Mouse (Mus musculus): ENCODE results near the gene Rbms3. TPM values are rescaled to one million over a fixed set of nuclear protein-coding genes. Genes with fewer than 3 reads are reported as not detected.

Rbms3 gene
- polyA plus RNA-seq, 1 experiment from 2014 or later: 12.2 TPM

DNA sequence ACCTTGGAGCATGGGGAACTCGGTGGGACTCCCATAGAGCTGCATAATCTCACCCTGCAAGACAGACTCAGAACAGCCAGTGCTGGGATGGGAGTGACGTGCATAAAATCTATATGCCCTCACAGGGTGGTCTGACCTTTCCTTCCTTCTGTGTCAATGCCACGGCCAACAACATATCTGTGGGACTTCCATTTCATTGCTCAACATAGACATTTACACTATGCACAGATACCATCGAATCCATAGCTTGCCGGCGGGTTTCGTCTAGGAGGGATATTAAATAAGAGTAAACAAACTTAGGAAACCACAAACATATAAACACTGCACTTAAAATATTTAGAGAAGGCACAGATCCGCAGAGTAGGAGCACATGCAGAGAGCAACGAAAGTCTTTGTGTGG lies 684.0 kb downstream of the Rbms3 start:
- H3K4me3 ChIP-seq (ENCODE audit: low read depth, low read length): no peak overlapping the region
- no peak overlapping the region for H3K4me2 ChIP-seq (ENCODE audit: low read depth, low read length, severe bottlenecking)
- 89% methylated on average over 9 of the region's 9 CpGs for WGBS
- no peaks in the 10 kb centered on the region for H3K27me3 ChIP-seq (ENCODE audit: control insufficient read depth, insufficient read depth, low read length)
- DNase-seq (ENCODE audit: low spot score) (no peak), ATAC-seq (replicated peaks; ENCODE audit: low FRiP score) (no peak)
- no peak overlapping the region for H3K9ac ChIP-seq (ENCODE audit: low read length)
- no peaks in the 10 kb centered on the region for H3K4me1 ChIP-seq (replicated peaks; ENCODE audit: control insufficient read depth, insufficient read depth, low read length)
- H3K27ac ChIP-seq (ENCODE audit: low read depth, low read length): no peak overlapping the region
- no peaks in the 10 kb centered on the region for H3K36me3 ChIP-seq (ENCODE audit: control insufficient read depth, insufficient read depth, low read length)
- no peaks in the 10 kb centered on the region for H3K9me3 ChIP-seq (ENCODE audit: control insufficient read depth, low read length)

DNA sequence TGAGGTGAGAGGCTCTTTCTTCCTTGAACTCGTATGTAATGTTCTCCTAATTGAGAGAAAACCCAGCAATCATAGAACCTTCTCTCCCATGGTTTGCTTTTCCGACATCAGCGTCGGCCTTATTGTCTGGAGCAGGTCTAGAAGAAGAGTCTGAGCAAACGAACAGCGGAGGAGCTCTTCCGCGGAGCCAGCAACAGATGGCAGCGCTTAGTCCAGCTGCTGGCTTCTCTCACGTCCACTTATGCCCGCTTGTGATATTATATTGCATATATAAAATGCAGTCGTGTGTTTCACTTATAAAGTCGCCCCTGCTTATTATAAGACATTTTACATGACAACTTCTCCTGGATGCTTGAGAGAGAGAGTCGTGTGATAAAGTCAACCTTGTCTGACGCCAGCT lies 685.8 kb downstream of the Rbms3 start:
- ATAC-seq (replicated peaks; ENCODE audit: low FRiP score) (no peak), DNase-seq (ENCODE audit: low spot score) (no peak)
- Histone ChIP-seq H3K4me2 (ENCODE audit: low read depth, low read length, severe bottlenecking) (no peak overlapping the region), H3K4me1 (replicated peaks; ENCODE audit: control insufficient read depth, insufficient read depth, low read length) (no peaks in the 10 kb centered on the region), H3K27me3 (ENCODE audit: control insufficient read depth, insufficient read depth, low read length) (no peaks in the 10 kb centered on the region), H3K27ac (ENCODE audit: low read depth, low read length) (no peak overlapping the region), H3K9me3 (ENCODE audit: control insufficient read depth, low read length) (no peaks in the 10 kb centered on the region), H3K9ac (ENCODE audit: low read length) (no peak overlapping the region), H3K36me3 (ENCODE audit: control insufficient read depth, insufficient read depth, low read length) (no peaks in the 10 kb centered on the region), H3K4me3 (ENCODE audit: low read depth, low read length) (no peak overlapping the region)
- 90% methylated on average over 15 of the region's 15 CpGs for WGBS

GRCm38 (mm10) chr9:116941116-116941515 lies 688.6 kb downstream of the Rbms3 start:
- H3K27me3 ChIP-seq (ENCODE audit: control insufficient read depth, insufficient read depth, low read length): no peaks in the 10 kb centered on the region
- H3K4me3 ChIP-seq (ENCODE audit: low read depth, low read length): no peak overlapping the region
- no peak for ATAC-seq (replicated peaks; ENCODE audit: low FRiP score)
- 88% methylated on average over 4 of the region's 4 CpGs for WGBS
- no peak overlapping the region for H3K27ac ChIP-seq (ENCODE audit: low read depth, low read length)
- H3K4me2 ChIP-seq (ENCODE audit: low read depth, low read length, severe bottlenecking): no peak overlapping the region
- H3K36me3 ChIP-seq (ENCODE audit: control insufficient read depth, insufficient read depth, low read length): no peaks in the 10 kb centered on the region
- no peaks in the 10 kb centered on the region; the same call in 1 of the 2 replicates for H3K9me3 ChIP-seq (ENCODE audit: control insufficient read depth, low read length)
- no peak for DNase-seq (ENCODE audit: low spot score)
- H3K9ac ChIP-seq (ENCODE audit: low read length): no peak overlapping the region
- H3K4me1 ChIP-seq (replicated peaks; ENCODE audit: control insufficient read depth, insufficient read depth, low read length): no peaks in the 10 kb centered on the region

DNA sequence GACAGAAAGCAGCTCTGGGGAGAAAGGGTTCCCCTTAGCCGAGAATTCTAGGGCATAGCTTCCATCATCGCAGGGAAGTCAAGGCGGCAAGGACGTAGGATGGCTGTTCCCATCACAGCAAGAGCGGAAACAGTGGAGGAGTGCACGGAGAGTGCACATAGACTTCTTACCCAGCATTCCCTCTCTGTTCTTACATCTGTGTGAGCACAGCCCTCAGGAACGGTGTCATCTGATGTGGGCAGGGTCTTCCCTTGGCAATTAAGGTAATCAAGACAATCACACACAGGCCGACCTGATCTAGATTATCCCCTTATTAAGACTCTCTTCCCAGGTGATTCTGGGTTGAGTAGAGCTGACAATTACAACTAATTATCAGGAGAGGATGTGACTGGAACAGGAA lies 689.0 kb downstream of the Rbms3 start:
- H3K4me3 ChIP-seq (ENCODE audit: low read depth, low read length): no peak overlapping the region
- no peaks in the 10 kb centered on the region for H3K4me1 ChIP-seq (replicated peaks; ENCODE audit: control insufficient read depth, insufficient read depth, low read length)
- WGBS: 84% methylated on average over 8 of the region's 8 CpGs
- DNase-seq (ENCODE audit: low spot score) (no peak), ATAC-seq (replicated peaks; ENCODE audit: low FRiP score) (no peak)
- H3K27ac ChIP-seq (ENCODE audit: low read depth, low read length): no peak overlapping the region
- H3K4me2 ChIP-seq (ENCODE audit: low read depth, low read length, severe bottlenecking): no peak overlapping the region
- H3K9ac ChIP-seq (ENCODE audit: low read length): no peak overlapping the region
- H3K27me3 ChIP-seq (ENCODE audit: control insufficient read depth, insufficient read depth, low read length): no peaks in the 10 kb centered on the region
- no peaks in the 10 kb centered on the region; the same call in 1 of the 2 replicates for H3K9me3 ChIP-seq (ENCODE audit: control insufficient read depth, low read length)
- H3K36me3 ChIP-seq (ENCODE audit: control insufficient read depth, insufficient read depth, low read length): no peaks in the 10 kb centered on the region

GRCm38 (mm10) chr9:116928338-116928737 lies 701.4 kb downstream of the Rbms3 start:
- WGBS: 42% methylated on average over 10 of the region's 10 CpGs

DNA sequence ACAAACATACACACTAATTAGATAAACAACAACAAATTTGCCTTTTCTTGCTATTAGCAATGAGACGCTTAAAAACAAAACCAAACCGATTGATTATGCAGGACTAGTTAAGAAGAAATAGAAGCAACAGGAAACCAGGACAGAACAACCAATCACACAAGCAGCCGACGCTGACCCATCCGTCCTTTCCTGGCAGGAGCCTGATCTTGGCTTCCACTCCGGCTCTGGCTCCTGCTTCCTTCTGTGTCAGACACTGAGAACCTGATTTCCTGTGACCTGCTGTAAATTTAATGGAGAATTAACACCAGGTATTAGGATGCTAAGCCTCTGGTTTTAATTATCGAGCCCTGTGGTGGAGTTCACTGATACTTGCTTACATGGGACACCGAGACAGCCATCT lies 706.6 kb downstream of the Rbms3 start:
- no peak overlapping the region for H3K9ac ChIP-seq (ENCODE audit: low read length)
- H3K4me3 ChIP-seq (ENCODE audit: low read depth, low read length): no peak overlapping the region
- H3K27ac ChIP-seq (ENCODE audit: low read depth, low read length): no peak overlapping the region
- H3K4me1 ChIP-seq (replicated peaks; ENCODE audit: control insufficient read depth, insufficient read depth, low read length): peaks cover 3% of the 10 kb centered on the region
- no peaks in the 10 kb centered on the region for H3K36me3 ChIP-seq (ENCODE audit: control insufficient read depth, insufficient read depth, low read length)
- ATAC-seq (replicated peaks; ENCODE audit: low FRiP score): no peak
- no peaks in the 10 kb centered on the region for H3K9me3 ChIP-seq (ENCODE audit: control insufficient read depth, low read length)
- WGBS: 85% methylated on average over 8 of the region's 8 CpGs
- no peak for DNase-seq (ENCODE audit: low spot score)
- H3K4me2 ChIP-seq (ENCODE audit: low read depth, low read length, severe bottlenecking): no peak overlapping the region
- peaks cover 38% of the 10 kb centered on the region for H3K27me3 ChIP-seq (ENCODE audit: control insufficient read depth, insufficient read depth, low read length)

More at GRCm38 (mm10) chr9:116928338-116928737, 701.4 kb downstream of the Rbms3 start:
- no peak overlapping the region for H3K4me2 ChIP-seq (ENCODE audit: low read depth, low read length, severe bottlenecking)
- no peaks in the 10 kb centered on the region for H3K36me3 ChIP-seq (ENCODE audit: control insufficient read depth, insufficient read depth, low read length)
- no peak overlapping the region for H3K27ac ChIP-seq (ENCODE audit: low read depth, low read length)
- H3K27me3 ChIP-seq (ENCODE audit: control insufficient read depth, insufficient read depth, low read length): peaks cover 10% of the 10 kb centered on the region
- no peak for DNase-seq (ENCODE audit: low spot score)
- H3K9ac ChIP-seq (ENCODE audit: low read length): no peak overlapping the region
- H3K9me3 ChIP-seq (ENCODE audit: control insufficient read depth, low read length): no peaks in the 10 kb centered on the region
- H3K4me3 ChIP-seq (ENCODE audit: low read depth, low read length): no peak overlapping the region
- no peaks in the 10 kb centered on the region for H3K4me1 ChIP-seq (replicated peaks; ENCODE audit: control insufficient read depth, insufficient read depth, low read length)
- ATAC-seq (replicated peaks; ENCODE audit: low FRiP score): no peak

DNA sequence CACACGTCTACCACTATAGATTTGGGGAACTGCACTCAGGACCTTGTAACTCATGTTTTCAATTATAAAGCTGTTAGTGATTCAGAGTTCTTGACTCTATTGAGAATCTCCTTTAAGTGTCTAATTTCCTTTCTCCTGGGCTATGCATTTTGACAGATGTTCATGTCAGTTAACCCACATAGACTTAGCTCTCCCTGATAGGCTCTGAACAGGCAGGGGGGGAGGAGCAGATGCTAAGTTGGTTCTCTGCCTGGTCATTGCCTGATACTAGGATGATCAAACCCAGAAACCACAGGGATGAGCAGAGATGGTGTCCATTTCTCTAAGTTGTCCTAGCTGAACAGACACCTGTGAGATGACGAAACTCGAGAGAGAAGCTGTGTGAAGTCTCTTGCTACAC lies 707.2 kb downstream of the Rbms3 start:
- Histone ChIP-seq H3K4me3 (ENCODE audit: low read depth, low read length) (no peak overlapping the region), H3K27ac (ENCODE audit: low read depth, low read length) (no peak overlapping the region), H3K27me3 (ENCODE audit: control insufficient read depth, insufficient read depth, low read length) (peaks cover 43% of the 10 kb centered on the region), H3K4me1 (replicated peaks; ENCODE audit: control insufficient read depth, insufficient read depth, low read length) (peaks cover 3% of the 10 kb centered on the region), H3K4me2 (ENCODE audit: low read depth, low read length, severe bottlenecking) (no peak overlapping the region), H3K36me3 (ENCODE audit: control insufficient read depth, insufficient read depth, low read length) (no peaks in the 10 kb centered on the region), H3K9ac (ENCODE audit: low read length) (no peak overlapping the region), H3K9me3 (ENCODE audit: control insufficient read depth, low read length) (no peaks in the 10 kb centered on the region)
- no peak for ATAC-seq (replicated peaks; ENCODE audit: low FRiP score)
- DNase-seq (ENCODE audit: low spot score): no peak
- 82% methylated on average over 3 of the region's 3 CpGs for WGBS

GRCm38 (mm10) chr9:116919441-116920019 lies 710.2 kb downstream of the Rbms3 start:
- no peaks in the 10 kb centered on the region for H3K9me3 ChIP-seq (ENCODE audit: control insufficient read depth, low read length)
- H3K36me3 ChIP-seq (ENCODE audit: control insufficient read depth, insufficient read depth, low read length): no peaks in the 10 kb centered on the region
- peaks cover 3% of the 10 kb centered on the region for H3K4me1 ChIP-seq (replicated peaks; ENCODE audit: control insufficient read depth, insufficient read depth, low read length)
- H3K27ac ChIP-seq (ENCODE audit: low read depth, low read length): no peak overlapping the region
- H3K4me3 ChIP-seq (ENCODE audit: low read depth, low read length): no peak overlapping the region
- ATAC-seq (replicated peaks; ENCODE audit: low FRiP score): peak; percentile 94
- H3K27me3 ChIP-seq (ENCODE audit: control insufficient read depth, insufficient read depth, low read length): peaks cover 56% of the 10 kb centered on the region
- no peak overlapping the region for H3K4me2 ChIP-seq (ENCODE audit: low read depth, low read length, severe bottlenecking)
- peak; percentile 87 for DNase-seq (ENCODE audit: low spot score)
- no peak overlapping the region for H3K9ac ChIP-seq (ENCODE audit: low read length)
- 17% methylated on average over 12 of the region's 12 CpGs for WGBS

GRCm38 (mm10) chr9:116912493-116912847 lies 717.2 kb downstream of the Rbms3 start:
- Histone ChIP-seq H3K36me3 (ENCODE audit: control insufficient read depth, insufficient read depth, low read length) (no peaks in the 10 kb centered on the region), H3K9ac (ENCODE audit: low read length) (no peak overlapping the region), H3K27ac (ENCODE audit: low read depth, low read length) (no peak overlapping the region), H3K4me3 (ENCODE audit: low read depth, low read length) (no peak overlapping the region), H3K27me3 (ENCODE audit: control insufficient read depth, insufficient read depth, low read length) (peaks cover 15% of the 10 kb centered on the region; the same call in 1 of the 2 replicates), H3K9me3 (ENCODE audit: control insufficient read depth, low read length) (no peaks in the 10 kb centered on the region), H3K4me2 (ENCODE audit: low read depth, low read length, severe bottlenecking) (no peak overlapping the region), H3K4me1 (replicated peaks; ENCODE audit: control insufficient read depth, insufficient read depth, low read length) (no peaks in the 10 kb centered on the region)
- DNase-seq (ENCODE audit: low spot score) (no peak), ATAC-seq (replicated peaks; ENCODE audit: low FRiP score) (no peak)
- WGBS: 34% methylated on average over 3 of the region's 3 CpGs
